Mouse (Mus musculus) Patski (cell line): ENCODE measurements around the gene Cdkn2aip. TPM values are rescaled to one million over a fixed set of nuclear protein-coding genes. Genes with fewer than 3 reads are reported as not detected.

ENCODE experiments used
- ATAC-seq: fragments of 100-300 bp; one replicate; pipeline ENCODE4 v1.8.0; 2021
- CTCF ChIA-PET: fragments of 350-600 bp; sonication (Branson Sonifier 250); formaldehyde crosslinking; loops from one replicate; lab custom pipeline; 2022; ENCODE audit warnings: inconsistent platforms; lab: Charles Lee
- POLR2A ChIA-PET: fragments of 350-600 bp; sonication (Branson Sonifier 250); formaldehyde crosslinking; loops from one replicate; lab custom pipeline; 2022; ENCODE audit warnings: antibody characterized with exemption, inconsistent platforms; lab: Charles Lee
- DNase-seq: peaks from one replicate; pipeline ENCODE4 v3.0.0-alpha.2; 2011; ENCODE audit warnings: low read depth, low spot score
- H3K27me3 ChIP-seq: fragments of 371-371 bp; one replicate; pipeline ENCODE4 v1.5.1; 2021
- CTCF ChIP-seq: fragments of 100-300 bp; IDR thresholded peaks from one replicate; pipeline ENCODE4 v1.5.1; 2021
- in situ Hi-C: fragments of 300-500 bp; cut with MboI; formaldehyde crosslinking; loops from 3 replicates; pipeline ENCODE4 v1.11.1; 2018; ENCODE audit warnings: low pct_unique_long_range_greater_than_20kb, mixed read lengths
- polyA plus RNA-seq: library from polyadenylated mRNA; unstranded; gene quantifications from one replicate; pipeline ENCODE4 v1.2.3, GENCODE M21; 2021

Gene Cdkn2aip
- polyA plus RNA-seq, 1 experiment from 2014 or later = 13.1 TPM

GRCm38 (mm10) chr8:47679603-47680002 lies 34.1 kb downstream of the Cdkn2aip start:
- POLR2A ChIA-PET = no interaction called here
- TF ChIP-seq CTCF = no peak
- in situ Hi-C loops = loop anchor here (5.0 to 25.0 kb wide), 4 partner anchors 125 to 667 kb away; partner anchors contain the start of genes Rwdd4a and Trappc11
- ATAC-seq (no peak), DNase-seq (no peak)
- no peaks in the 10 kb centered on the region for H3K27me3 ChIP-seq
- CTCF ChIA-PET = no interaction called here

DNA sequence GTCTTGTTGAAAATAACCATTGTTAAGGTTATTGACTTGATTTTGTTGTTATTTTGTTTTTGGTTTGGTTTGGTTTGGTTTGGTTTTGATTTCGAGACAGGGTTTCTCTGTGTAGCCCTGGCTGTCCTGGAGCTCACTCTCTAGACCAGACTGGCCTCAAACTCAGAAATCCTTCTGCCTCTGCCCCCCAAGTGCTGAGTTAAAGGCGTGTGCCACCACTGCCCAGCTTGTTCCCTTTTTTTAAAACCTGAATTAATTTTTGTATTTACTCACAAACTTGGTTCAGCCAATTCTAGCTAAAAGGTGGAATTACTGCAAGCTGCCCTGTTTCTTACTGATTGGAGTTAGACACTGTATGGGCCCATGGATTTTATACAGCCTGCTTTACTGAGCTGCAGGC lies 37.1 kb downstream of the Cdkn2aip start:
- in situ Hi-C loops = loop anchor here (5.0 to 25.0 kb wide), 2 partner anchors 144 to 664 kb away; partner anchors contain the start of genes Rwdd4a and Trappc11
- TF ChIP-seq CTCF = no peak
- CTCF ChIA-PET = interaction anchor here (1.4 kb wide), 1 partner anchor 16 kb away, joined by 6 read pairs; no protein-coding TSS in a partner anchor
- no peaks in the 10 kb centered on the region for H3K27me3 ChIP-seq
- POLR2A ChIA-PET = interaction anchor here (0.6 kb wide), 1 partner anchor 136 kb away, joined by 3 read pairs; no protein-coding TSS in a partner anchor
- no peak for DNase-seq
- no peak for ATAC-seq

GRCm38 (mm10) chr8:47676224-47676623 lies 37.5 kb downstream of the Cdkn2aip start:
- ChIA-PET POLR2A (interaction anchor here (0.6 to 0.7 kb wide), 2 partner anchors 136 to 275 kb away, joined by 3 read pairs; no protein-coding TSS in a partner anchor), CTCF (interaction anchor here (1.4 kb wide), 1 partner anchor 17 kb away, joined by 6 read pairs; no protein-coding TSS in a partner anchor)
- in situ Hi-C loops = loop anchor here (5.0 to 25.0 kb wide), 2 partner anchors 144 to 664 kb away; partner anchors contain the start of genes Rwdd4a and Trappc11

DNA sequence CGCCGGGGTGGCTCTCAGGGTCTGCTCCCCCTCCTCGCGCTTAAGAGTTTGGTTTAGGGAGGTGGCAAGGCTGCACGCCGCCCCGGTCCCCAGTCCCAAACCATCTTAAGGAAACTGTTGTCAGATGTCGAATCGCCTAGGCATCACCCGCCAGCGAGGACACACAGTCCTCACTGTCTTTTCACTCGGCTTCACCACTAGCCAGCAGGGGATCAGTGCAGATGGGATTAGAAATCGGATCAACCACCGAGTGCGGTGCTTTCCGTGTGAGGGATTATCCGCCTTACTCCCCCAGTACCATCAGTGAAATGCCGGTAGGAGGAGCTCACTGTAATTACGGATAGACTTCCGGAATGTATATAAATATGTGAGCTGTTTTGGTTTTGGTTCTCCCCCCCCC lies 37.9 kb downstream of the Cdkn2aip start:
- ChIA-PET POLR2A (interaction anchor here (0.7 kb wide), 1 partner anchor 274 kb away, joined by 3 read pairs; no protein-coding TSS in a partner anchor), CTCF (interaction anchor here (1.4 kb wide), 1 partner anchor 17 kb away, joined by 6 read pairs; no protein-coding TSS in a partner anchor)
- TF ChIP-seq CTCF = no peak
- no peak for DNase-seq
- H3K27me3 ChIP-seq = no peaks in the 10 kb centered on the region
- ATAC-seq = peak; percentile 1
- in situ Hi-C loops = loop anchor here (5.0 to 25.0 kb wide), 2 partner anchors 143 to 663 kb away; partner anchors contain the start of genes Rwdd4a and Trappc11

More at GRCm38 (mm10) chr8:47676224-47676623, 37.5 kb downstream of the Cdkn2aip start:
- DNase-seq (no peak), ATAC-seq (no peak)
- no peak for TF ChIP-seq CTCF
- H3K27me3 ChIP-seq = no peaks in the 10 kb centered on the region

GRCm38 (mm10) chr8:47674777-47675710 lies 38.7 kb downstream of the Cdkn2aip start, which contains the start of gene Ing2:
TSS of gene Ing2 (minus strand) at chr8:47675556.
- in situ Hi-C loops = loop anchor here (5.0 to 25.0 kb wide), 2 partner anchors 143 to 663 kb away; partner anchors contain the start of genes Rwdd4a and Trappc11
- ChIA-PET CTCF (no interaction called here), POLR2A (interaction anchor here (0.6 to 0.7 kb wide), 4 partner anchors 11 to 957 kb away, joined by 3 to 4 read pairs (median 4); no protein-coding TSS in a partner anchor)
- peak; percentile 97 for DNase-seq
- ATAC-seq = peak; percentile 79
- no peak for TF ChIP-seq CTCF
- H3K27me3 ChIP-seq = no peaks in the 10 kb centered on the region

DNA sequence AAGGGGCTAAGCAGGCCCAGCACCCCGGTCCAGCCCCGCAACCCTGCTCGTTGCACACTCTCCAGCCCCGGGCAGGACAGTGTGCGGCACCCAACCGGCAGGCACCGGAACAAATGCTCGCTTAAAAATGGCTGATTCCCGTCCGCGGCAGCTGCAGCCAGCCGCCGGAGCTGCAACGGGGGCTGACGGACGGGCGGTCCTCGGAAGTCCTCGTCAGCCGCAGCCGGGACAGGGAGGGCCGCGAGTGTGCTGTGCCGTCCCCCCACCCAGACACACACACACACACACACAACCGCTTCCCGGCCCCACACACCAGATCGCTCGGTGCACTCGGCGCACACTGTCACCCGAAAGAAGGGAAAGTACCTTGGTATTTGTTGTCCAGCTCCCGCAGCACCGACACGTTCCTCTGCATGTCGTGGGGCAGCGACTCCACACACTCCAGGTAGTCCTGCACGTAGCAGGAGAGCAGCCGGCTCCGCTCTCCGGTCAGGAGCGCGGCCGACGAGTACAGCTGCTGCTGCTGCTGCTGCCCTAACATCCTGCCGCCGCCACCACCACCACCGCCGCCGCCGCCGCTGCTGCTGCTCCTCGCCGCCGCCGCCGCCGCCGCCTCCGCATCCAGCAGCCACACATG lies 39.5 kb downstream of the Cdkn2aip start:
- ATAC-seq (peak; percentile 27), DNase-seq (no peak)
- in situ Hi-C loops = no loop called here
- no peak for TF ChIP-seq CTCF
- CTCF ChIA-PET = no interaction called here
- H3K27me3 ChIP-seq = no peaks in the 10 kb centered on the region
- POLR2A ChIA-PET = interaction anchor here (0.7 kb wide), 1 partner anchor 603 kb away, joined by 3 read pairs; no protein-coding TSS in a partner anchor

DNA sequence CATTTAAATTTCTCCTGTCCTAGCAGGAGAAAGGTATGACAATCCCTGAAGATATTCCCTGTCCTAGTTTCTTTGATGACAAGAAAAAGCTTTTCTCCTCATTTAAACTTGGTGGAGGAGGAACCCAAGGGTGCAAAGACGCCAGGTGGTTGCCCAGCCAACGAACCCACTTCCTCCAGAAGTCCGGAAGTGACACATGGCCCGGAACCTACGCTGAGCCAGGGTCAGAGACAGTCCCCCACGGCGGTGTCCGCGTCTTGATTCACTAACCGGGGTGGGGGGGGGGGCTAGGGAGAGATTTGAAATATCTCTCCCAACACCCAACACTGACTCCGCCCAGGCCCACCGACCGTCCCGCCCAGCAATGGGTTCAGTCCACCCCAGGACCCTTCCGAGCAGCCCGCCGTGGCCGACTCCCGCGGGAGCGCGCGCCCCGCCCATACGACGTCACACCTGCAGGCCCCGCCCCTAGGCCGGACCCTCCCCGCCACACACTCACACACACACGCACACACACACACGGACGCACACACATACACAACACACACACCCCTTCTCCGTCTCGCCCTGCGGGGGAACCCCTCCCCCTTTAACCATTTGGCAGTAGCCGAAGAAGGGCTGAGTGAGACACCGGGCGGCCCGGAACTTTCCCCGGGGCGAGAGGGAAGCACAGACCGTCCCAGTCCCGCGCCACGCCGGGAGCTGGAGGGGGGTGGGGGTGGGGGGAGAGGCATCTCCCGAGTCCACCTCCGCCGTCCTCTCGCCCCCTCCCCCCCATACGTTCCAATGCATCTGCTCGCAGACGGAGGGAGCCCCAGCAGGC lies 40.2 kb downstream of the Cdkn2aip start:
- in situ Hi-C loops = no loop called here
- ATAC-seq (peak; percentile 52), DNase-seq (no peak)
- ChIA-PET CTCF (interaction anchor here (0.6 kb wide), 1 partner anchor 19 kb away, joined by 3 read pairs; no protein-coding TSS in a partner anchor), POLR2A (no interaction called here)
- H3K27me3 ChIP-seq = no peaks in the 10 kb centered on the region
- no peak for TF ChIP-seq CTCF

GRCm38 (mm10) chr8:47664231-47664785 lies 49.4 kb downstream of the Cdkn2aip start:
- DNase-seq (no peak), ATAC-seq (no peak)
- H3K27me3 ChIP-seq = no peaks in the 10 kb centered on the region
- no peak for TF ChIP-seq CTCF
- ChIA-PET POLR2A (interaction anchor here (0.6 to 0.9 kb wide), 2 partner anchors 11 to 12 kb away, joined by 3 read pairs; no protein-coding TSS in a partner anchor), CTCF (interaction anchor here (1.0 to 2.2 kb wide), 2 partner anchors 10 to 74 kb away, joined by 3 to 12 read pairs; no protein-coding TSS in a partner anchor)
- in situ Hi-C loops = no loop called here

GRCm38 (mm10) chr8:47663201-47663600 lies 50.5 kb downstream of the Cdkn2aip start:
- in situ Hi-C loops = no loop called here
- CTCF ChIA-PET = interaction anchor here (2.2 kb wide), 1 partner anchor 9 kb away, joined by 12 read pairs; no protein-coding TSS in a partner anchor

More at GRCm38 (mm10) chr8:47663201-47663600, 50.5 kb downstream of the Cdkn2aip start:
- DNase-seq (no peak), ATAC-seq (no peak)
- H3K27me3 ChIP-seq = no peaks in the 10 kb centered on the region
- POLR2A ChIA-PET = no interaction called here
- TF ChIP-seq CTCF = no peak
